Mouse (Mus musculus) stomach, embryonic 15.5 days (tissue): ENCODE measurements around the gene Pou2f3. TPM values are rescaled to one million over a fixed set of nuclear protein-coding genes. Genes with fewer than 3 reads are reported as not detected.

Experiments
- ATAC-seq: fragments of 200-750 bp; cut with Nextera tagmentation; 2 replicates; pipeline ENCODE4 v1.8.0; 2017; ENCODE audit warnings: low read depth, moderate number of reproducible peaks, moderate TSS enrichment; ENCODE audit not compliant: insufficient read depth, low FRiP score
- H3K27ac ChIP-seq: fragments of 300-500 bp; sonication (generic); 2 replicates; pipeline ENCODE4 v1.5.1; 2015; ENCODE audit warnings: mild to moderate bottlenecking, inconsistent platforms
- H3K27me3 ChIP-seq: fragments of 300-500 bp; sonication (generic); replicated peaks from 2 replicates; pipeline ENCODE4 v1.6.1; 2015; ENCODE audit warnings: inconsistent platforms
- H3K36me3 ChIP-seq: fragments of 300-500 bp; sonication (generic); 2 replicates; pipeline ENCODE4 v1.6.1; 2015; ENCODE audit warnings: inconsistent platforms
- H3K4me1 ChIP-seq: fragments of 300-500 bp; sonication (generic); 2 replicates; pipeline ENCODE4 v1.6.1; 2015; ENCODE audit warnings: inconsistent platforms
- H3K4me2 ChIP-seq: fragments of 300-500 bp; sonication (generic); 2 replicates; pipeline ENCODE4 v1.6.1; 2015; ENCODE audit warnings: mild to moderate bottlenecking, inconsistent platforms
- H3K4me3 ChIP-seq: fragments of 300-500 bp; sonication (generic); replicated peaks from 2 replicates; pipeline ENCODE4 v1.5.1; 2015; ENCODE audit warnings: inconsistent platforms
- H3K9ac ChIP-seq: fragments of 300-500 bp; sonication (generic); 2 replicates; pipeline ENCODE4 v1.6.1; 2015; ENCODE audit warnings: inconsistent platforms
- H3K9me3 ChIP-seq: fragments of 300-500 bp; sonication (generic); 2 replicates; pipeline ENCODE4 v1.6.1; 2016; ENCODE audit warnings: inconsistent platforms
- WGBS: fragments of 180-500 bp; shearing (Covaris S2); methylation state at CpG from one replicate; pipeline ENCODE4 v1.1.7; 2015; 5-methylcytosine and 5-hydroxymethylcytosine counted together
- polyA plus RNA-seq: library from polyadenylated mRNA; unstranded; fragments of >200 nt; fragmentation: Nextera tagmentation; extraction: Ambion mirVana; gene quantifications from 2 replicates; pipeline ENCODE4 v1.2.1, GENCODE M21; 2015

Gene Pou2f3
- polyA plus RNA-seq, 1 experiment from 2014 or later: 0.54 TPM

DNA sequence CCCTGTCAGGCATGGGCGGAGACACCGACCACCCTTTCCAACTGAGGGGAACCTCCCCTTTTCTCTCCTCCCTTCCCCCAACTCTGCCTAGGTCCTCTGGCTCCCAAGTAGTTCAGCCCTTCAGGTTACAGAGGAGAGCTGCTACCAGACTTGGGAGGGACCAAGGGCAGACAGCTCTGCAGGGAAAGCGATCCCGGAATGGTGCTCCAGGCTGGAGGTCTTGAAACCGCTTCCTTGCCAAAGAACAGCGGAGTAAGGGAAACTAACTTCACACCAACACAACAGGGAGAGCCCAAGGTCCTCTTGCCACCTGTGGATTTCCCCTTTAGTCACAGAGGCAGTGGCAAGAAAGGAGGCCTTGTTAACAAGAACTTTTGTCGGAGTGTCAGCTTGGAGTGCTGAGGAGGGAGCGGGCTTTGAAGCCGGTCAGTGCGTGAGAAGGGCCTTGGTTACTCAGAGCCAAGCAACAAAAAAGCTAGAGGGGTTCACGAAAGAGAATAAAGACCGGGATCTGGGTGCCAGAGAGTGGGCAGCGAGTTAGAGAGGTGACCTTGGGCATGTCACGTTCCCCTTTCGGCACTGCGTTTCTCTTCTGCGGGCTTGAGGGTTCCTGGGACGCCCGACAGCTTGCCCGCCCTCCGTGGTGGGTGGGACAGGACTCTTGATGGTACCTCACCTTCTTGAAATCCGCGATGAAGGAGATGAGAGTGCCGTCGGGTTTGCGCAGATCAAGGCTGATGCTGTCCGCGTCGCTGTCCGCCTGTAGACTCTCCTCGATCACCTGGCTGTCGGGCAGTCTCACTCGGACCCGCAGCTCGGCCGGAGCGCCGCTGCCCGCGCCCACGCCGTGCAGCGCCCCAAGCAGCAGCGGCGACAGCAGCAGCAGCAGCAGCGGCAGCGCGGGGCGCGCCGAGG, 28.7 kb upstream of the Pou2f3 start:
- peak overlapping the region; percentile 81 for H3K9ac ChIP-seq
- no peaks in the 10 kb centered on the region for H3K9me3 ChIP-seq
- H3K4me3 ChIP-seq: peak overlapping the region; percentile 85
- ATAC-seq: no peak
- H3K27me3 ChIP-seq: no peaks in the 10 kb centered on the region
- H3K4me1 ChIP-seq: peaks cover 37% of the 10 kb centered on the region
- WGBS: 1% methylated on average over 51 of the region's 51 CpGs
- peak overlapping the region; percentile 81 for H3K4me2 ChIP-seq
- H3K36me3 ChIP-seq: no peaks in the 10 kb centered on the region
- H3K27ac ChIP-seq: peak overlapping the region; percentile 95

DNA sequence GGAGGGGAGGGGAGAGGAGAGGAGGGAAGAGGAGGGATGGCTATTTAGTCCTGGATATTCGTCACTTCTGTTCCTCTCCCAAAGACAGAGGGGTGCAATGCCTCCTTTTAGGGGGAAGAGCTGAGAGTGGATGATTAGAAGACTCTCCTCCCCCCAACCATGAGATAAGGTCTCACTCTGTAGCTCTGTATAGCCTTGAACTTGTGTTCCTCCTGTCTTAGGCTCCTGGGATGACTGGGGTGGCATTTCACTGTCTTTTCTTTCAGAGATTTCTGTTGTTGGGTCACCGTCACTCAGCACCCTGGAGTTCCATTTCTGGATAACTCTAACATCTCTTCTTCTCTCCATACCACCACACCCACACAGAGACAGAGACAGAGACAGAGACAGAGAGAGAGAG, 28.0 kb upstream of the Pou2f3 start:
- Histone ChIP-seq H3K36me3 (no peaks in the 10 kb centered on the region), H3K27me3 (no peaks in the 10 kb centered on the region), H3K4me1 (peaks cover 44% of the 10 kb centered on the region), H3K9me3 (no peaks in the 10 kb centered on the region), H3K27ac (peak overlapping the region; percentile 95; the same call in 1 of the 2 replicates), H3K4me2 (peak overlapping the region; percentile 81), H3K9ac (peak overlapping the region; percentile 81), H3K4me3 (peak overlapping the region; percentile 85)
- ATAC-seq: no peak
- 41% methylated on average over 2 of the region's 2 CpGs for WGBS

DNA sequence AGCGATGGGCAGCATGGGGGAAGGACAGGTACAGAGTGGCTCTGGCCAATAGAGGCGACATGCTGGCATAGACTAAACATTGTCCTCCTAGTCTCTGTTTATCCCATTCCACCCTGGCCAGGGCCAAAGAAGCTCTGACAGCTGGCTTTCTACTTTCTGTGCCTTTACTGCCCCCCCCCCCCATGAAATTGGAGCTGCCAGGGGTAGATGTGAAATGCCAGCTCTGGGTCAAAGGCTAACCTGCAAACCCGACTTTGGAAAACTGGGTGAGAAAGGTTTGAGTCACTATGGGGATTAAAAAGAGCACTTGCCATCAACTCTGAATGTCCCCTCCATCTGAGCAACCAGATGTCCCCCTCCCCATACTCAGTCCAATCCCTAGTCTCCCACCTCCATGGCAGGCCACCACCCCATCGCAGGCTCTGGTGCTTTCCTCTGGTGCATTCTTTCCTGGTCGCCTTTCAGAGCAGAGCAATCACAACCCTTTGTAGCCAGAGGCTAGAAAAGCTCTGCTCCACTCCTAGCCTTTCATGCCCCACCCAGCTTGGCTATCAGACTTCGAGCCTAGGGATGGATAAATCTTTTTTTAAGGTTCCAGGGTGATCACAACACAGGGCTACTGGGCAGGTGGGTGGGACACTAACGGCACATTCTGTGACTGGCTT, 27.1 kb upstream of the Pou2f3 start:
- Histone ChIP-seq H3K27me3 (no peaks in the 10 kb centered on the region), H3K9me3 (no peaks in the 10 kb centered on the region), H3K4me2 (peak overlapping the region; percentile 81), H3K9ac (peak overlapping the region; percentile 81; the same call in 1 of the 2 replicates), H3K4me3 (peak overlapping the region; percentile 85), H3K36me3 (no peaks in the 10 kb centered on the region), H3K4me1 (peaks cover 52% of the 10 kb centered on the region), H3K27ac (no peak overlapping the region)
- ATAC-seq: no peak
- WGBS: 42% methylated on average over 7 of the region's 7 CpGs

DNA sequence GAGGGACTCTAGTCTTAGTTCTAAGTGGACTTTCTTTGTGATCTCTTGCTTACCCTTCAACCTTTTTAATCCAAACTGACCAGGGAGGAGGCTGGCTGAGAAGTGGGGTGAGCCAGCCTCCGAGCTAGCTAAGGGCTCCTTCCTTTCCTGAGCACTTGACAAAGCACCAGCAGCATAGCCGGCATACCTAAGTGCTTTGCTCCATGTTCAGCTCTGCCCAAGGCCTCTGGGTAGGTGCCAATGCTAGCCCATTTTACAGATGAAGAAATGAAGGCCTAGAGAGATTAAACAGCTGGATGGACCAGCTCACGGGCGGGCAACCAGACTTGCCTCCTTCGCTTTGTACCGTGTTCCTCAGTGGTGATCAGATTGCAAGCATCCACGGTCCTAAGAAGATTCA, 26.4 kb upstream of the Pou2f3 start:
- Histone ChIP-seq H3K9ac (no peak overlapping the region), H3K36me3 (no peaks in the 10 kb centered on the region), H3K4me3 (no peak overlapping the region), H3K27me3 (no peaks in the 10 kb centered on the region), H3K4me1 (peaks cover 59% of the 10 kb centered on the region), H3K27ac (no peak overlapping the region), H3K4me2 (peak overlapping the region; percentile 81; the same call in 1 of the 2 replicates), H3K9me3 (no peaks in the 10 kb centered on the region)
- 80% methylated on average over 7 of the region's 7 CpGs for WGBS
- no peak for ATAC-seq

DNA sequence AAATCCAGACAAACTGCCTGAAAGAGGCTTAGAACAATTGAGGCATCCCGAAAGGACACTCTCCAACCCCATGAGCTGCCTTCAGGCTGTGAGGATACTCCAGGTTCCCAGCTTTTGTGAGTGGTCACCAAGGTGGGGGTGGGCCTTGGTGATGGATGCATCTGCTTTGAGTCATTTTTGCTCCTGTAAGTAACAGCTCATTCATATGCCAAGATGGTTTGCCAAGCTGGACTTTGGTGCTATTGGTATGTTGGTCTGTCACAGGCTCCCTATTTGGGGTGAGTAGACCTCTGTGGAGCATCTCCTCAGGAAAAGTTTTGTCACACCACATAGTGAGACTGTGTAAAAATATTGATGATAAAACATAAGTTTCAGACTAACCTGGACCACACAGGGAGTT, 25.9 kb upstream of the Pou2f3 start:
- Histone ChIP-seq H3K36me3 (no peaks in the 10 kb centered on the region), H3K9ac (no peak overlapping the region), H3K27me3 (no peaks in the 10 kb centered on the region), H3K27ac (no peak overlapping the region), H3K4me1 (peaks cover 59% of the 10 kb centered on the region), H3K4me2 (no peak overlapping the region), H3K9me3 (no peaks in the 10 kb centered on the region), H3K4me3 (no peak overlapping the region)
- ATAC-seq: no peak
- WGBS: 86% methylated on average over 1 of the region's 1 CpGs

DNA sequence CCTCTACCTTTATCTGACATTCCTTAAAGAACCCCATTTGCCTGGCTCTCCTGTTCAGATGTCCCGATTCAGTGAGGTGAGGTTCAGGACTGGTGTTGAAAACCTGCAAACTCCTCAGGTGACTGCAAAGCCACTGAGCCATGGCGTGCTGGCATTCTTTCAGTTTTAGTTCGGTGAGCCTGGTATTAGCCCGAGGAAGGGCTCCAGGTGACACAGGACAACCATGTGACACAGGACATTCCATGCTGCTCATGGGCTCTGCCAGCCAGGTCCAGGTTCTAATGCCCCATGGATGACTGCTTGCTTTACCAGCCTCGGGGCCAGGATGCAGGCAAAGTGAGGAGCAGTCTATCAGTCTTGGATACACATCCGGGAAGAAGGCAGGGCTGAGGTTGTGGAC, 25.2 kb upstream of the Pou2f3 start:
- no peak overlapping the region for H3K9ac ChIP-seq
- 81% methylated on average over 6 of the region's 6 CpGs for WGBS
- no peaks in the 10 kb centered on the region for H3K9me3 ChIP-seq
- H3K4me1 ChIP-seq: peaks cover 62% of the 10 kb centered on the region
- no peaks in the 10 kb centered on the region for H3K27me3 ChIP-seq
- H3K4me3 ChIP-seq: no peak overlapping the region
- H3K4me2 ChIP-seq: no peak overlapping the region
- H3K36me3 ChIP-seq: no peaks in the 10 kb centered on the region
- ATAC-seq: no peak
- no peak overlapping the region for H3K27ac ChIP-seq

DNA sequence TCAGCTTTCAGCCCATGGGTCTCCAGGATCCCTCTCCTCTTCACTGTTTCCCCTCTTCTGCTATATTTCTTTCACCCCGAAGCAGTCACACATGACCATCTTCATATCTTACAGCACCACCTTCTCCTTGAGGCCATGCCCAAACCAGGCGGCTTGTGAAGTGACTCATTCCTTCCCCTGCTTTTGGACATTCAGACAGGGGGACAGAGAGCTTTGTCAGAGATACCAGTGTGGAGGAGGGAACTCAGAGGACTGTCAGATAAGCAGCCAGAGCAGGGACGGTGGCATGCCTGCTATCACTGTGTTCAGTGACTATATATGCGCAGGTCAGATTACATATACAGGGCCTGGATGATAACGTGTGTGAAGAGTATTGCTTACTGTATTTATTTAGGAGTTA, 24.3 kb upstream of the Pou2f3 start:
- Histone ChIP-seq H3K9ac (no peak overlapping the region), H3K36me3 (no peaks in the 10 kb centered on the region), H3K4me3 (no peak overlapping the region), H3K27ac (no peak overlapping the region), H3K4me1 (peaks cover 67% of the 10 kb centered on the region), H3K27me3 (no peaks in the 10 kb centered on the region), H3K4me2 (no peak overlapping the region), H3K9me3 (no peaks in the 10 kb centered on the region)
- ATAC-seq: peak; percentile 58; the same call in 1 of the 2 replicates
- 50% methylated on average over 5 of the region's 5 CpGs for WGBS

DNA sequence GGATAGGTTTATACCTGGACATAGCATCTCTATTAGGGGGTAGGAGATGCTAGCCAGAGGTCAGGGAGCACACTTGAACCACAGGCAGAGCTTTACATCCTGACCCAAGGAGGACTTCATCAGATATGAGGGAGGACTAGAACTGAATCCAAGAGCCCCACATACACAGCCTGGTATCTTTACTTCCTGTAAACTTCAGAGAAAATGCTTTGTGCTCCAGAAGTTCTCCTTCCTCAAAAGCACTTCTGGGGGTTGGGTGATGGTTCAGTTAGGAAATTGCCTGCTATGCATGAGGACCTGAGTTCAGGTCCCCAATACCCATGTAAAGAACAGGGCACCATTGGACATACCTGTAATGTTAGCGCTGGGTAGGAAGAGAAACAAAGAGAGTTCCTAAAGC, 23.3 kb upstream of the Pou2f3 start:
- WGBS: 89% methylated on average over 1 of the region's 1 CpGs

DNA sequence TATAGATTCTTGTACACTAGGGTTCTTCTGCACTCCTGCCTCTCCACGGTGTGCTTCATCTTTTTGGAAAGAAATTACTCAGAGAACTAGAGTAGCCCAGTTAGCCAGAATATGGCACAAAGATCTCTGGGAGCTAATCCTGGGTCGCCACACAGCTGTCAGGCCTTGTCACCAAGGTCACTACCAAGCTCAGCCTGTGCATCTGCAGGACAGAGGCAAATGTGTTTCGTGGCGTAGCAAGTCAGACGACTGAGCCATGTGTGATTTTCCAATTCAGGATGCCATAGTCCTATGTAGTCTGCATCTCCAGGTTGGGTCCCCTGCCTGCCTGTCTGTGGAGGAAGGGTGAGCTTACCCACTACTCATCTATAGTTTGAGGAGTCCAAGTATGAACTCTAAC, 22.9 kb upstream of the Pou2f3 start:
- H3K27me3 ChIP-seq: no peaks in the 10 kb centered on the region
- no peak overlapping the region for H3K9ac ChIP-seq
- peaks cover 73% of the 10 kb centered on the region for H3K4me1 ChIP-seq
- no peaks in the 10 kb centered on the region for H3K9me3 ChIP-seq
- H3K4me2 ChIP-seq: peak overlapping the region; percentile 36; the same call in 1 of the 2 replicates
- WGBS: 43% methylated on average over 5 of the region's 5 CpGs
- no peaks in the 10 kb centered on the region for H3K36me3 ChIP-seq
- no peak overlapping the region for H3K4me3 ChIP-seq
- H3K27ac ChIP-seq: peak overlapping the region; percentile 89
- no peak for ATAC-seq

More for the DNA sequence above, 23.3 kb upstream of the Pou2f3 start:
- no peak for ATAC-seq
- no peak overlapping the region for H3K9ac ChIP-seq
- H3K4me3 ChIP-seq: no peak overlapping the region
- H3K4me2 ChIP-seq: 0 out of 2 replicates have a peak overlapping the region, but pooled peaks have one; percentile 36
- peak overlapping the region; percentile 89; the same call in 1 of the 2 replicates for H3K27ac ChIP-seq
- no peaks in the 10 kb centered on the region for H3K9me3 ChIP-seq
- no peaks in the 10 kb centered on the region for H3K36me3 ChIP-seq
- no peaks in the 10 kb centered on the region for H3K27me3 ChIP-seq
- peaks cover 74% of the 10 kb centered on the region for H3K4me1 ChIP-seq

DNA sequence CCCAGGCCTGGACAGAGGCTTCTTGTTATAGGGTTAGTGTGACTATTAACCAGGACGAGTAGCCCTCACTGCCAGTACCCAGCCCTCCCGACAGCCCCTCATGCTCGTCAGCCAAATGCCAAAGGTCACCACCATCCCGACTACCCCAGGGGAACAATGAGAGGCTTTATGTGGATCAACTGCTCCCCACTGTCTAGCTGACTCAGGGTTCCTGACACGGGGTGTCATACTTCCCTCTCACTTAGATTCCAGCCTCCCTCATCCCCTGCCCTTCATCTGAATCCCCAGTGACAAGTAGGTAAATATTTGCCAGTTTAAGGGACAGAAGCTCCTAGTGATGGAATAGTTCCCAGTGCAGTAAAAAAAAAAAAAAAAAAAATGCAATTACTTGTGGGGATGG, 22.1 kb upstream of the Pou2f3 start:
- ATAC-seq: no peak
- WGBS: 18% methylated on average over 5 of the region's 5 CpGs
- Histone ChIP-seq H3K36me3 (no peaks in the 10 kb centered on the region), H3K4me1 (peaks cover 70% of the 10 kb centered on the region), H3K4me3 (no peak overlapping the region), H3K27ac (peak overlapping the region; percentile 89), H3K9me3 (no peaks in the 10 kb centered on the region), H3K27me3 (no peaks in the 10 kb centered on the region), H3K4me2 (peak overlapping the region; percentile 36), H3K9ac (no peak overlapping the region)

DNA sequence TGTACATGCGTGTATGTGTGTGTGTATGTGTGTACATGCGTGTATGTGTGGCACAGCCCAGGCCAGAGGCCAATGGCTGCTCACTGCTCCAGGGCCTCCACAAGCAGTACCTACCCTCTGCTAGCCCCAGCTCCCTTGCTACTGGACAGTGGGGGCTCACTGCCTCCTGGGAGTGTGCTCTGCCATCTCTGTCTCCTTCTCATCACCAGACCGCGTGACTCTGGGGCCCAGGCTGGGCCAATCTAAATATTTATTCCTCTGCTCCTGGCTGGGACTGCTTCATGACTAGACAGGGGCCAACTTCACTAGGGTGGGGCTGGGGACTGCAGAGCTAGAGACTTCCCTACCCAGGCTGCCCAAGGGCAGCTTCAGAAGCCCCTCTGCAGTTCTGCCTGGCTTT, 21.6 kb upstream of the Pou2f3 start:
- peak; percentile 56 for ATAC-seq
- no peaks in the 10 kb centered on the region for H3K27me3 ChIP-seq
- H3K9ac ChIP-seq: no peak overlapping the region
- peaks cover 70% of the 10 kb centered on the region for H3K4me1 ChIP-seq
- peak overlapping the region; percentile 89 for H3K27ac ChIP-seq
- no peaks in the 10 kb centered on the region for H3K36me3 ChIP-seq
- H3K4me2 ChIP-seq: peak overlapping the region; percentile 36
- 27% methylated on average over 4 of the region's 4 CpGs for WGBS
- H3K4me3 ChIP-seq: peak overlapping the region; percentile 2; the same call in 1 of the 2 replicates
- no peaks in the 10 kb centered on the region for H3K9me3 ChIP-seq

DNA sequence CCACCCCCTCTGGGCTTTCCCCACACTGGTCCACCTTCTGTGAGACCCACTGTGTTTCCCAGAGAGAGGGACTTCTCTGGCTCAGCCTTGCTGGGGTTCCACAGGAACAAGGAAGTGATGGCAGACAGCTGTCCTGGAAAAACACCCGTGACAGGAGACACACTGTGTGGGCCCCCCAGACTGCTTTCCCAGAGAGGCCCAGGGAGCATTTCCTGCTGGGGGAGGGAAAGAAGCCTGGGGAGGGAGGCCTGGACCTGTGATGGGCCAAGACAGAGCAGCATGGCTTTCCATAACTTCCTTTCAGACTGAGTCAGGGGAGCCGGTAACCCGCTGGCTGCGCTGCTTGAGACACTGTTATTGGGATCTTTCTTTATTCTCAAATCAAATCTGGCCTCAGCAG, 20.7 kb upstream of the Pou2f3 start:
- H3K4me3 ChIP-seq: peak overlapping the region; percentile 2; the same call in 1 of the 2 replicates
- H3K4me2 ChIP-seq: peak overlapping the region; percentile 36
- 36% methylated on average over 4 of the region's 4 CpGs for WGBS
- H3K27me3 ChIP-seq: no peaks in the 10 kb centered on the region
- no peaks in the 10 kb centered on the region for H3K36me3 ChIP-seq
- no peak overlapping the region for H3K9ac ChIP-seq
- no peak; the same call in 1 of the 2 replicates for ATAC-seq
- peak overlapping the region; percentile 89 for H3K27ac ChIP-seq
- H3K9me3 ChIP-seq: no peaks in the 10 kb centered on the region
- peaks cover 75% of the 10 kb centered on the region for H3K4me1 ChIP-seq
